In the genomic region with DNA sequence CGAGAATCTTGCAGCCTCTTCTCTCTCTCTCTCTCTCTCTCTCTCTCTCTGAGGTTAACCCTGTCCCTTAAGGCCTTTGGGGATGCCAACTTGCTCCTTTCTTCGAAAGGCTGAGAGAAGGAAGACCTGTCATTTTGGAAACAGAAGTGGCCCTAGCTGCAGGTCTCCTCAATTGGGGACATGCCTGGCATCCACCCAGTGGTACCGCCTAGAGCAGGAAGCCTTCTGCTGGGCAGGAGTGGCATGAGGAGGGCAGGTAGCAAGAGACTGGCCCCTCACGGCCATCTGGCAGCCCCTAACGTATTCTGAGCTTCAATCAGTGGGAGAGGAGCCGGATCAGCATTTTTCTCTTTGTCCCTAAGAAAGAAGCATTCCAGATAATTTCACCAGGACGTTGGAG, we compare ENCODE assay signal across 27 mouse cellular contexts.
"Had no signal": no experiment of that assay in that cellular context is flagged by ENCODE, and none has a peak within 500 bp of the region (broad histone marks: within the 10 kb centered on the region; RNA-seq: fewer than 3 reads in every experiment).

No protein-coding gene starts in this region.

- H3K9me3 ChIP-seq: heart, embryonic 10.5 days; heart, embryonic 12.5 days; hindbrain, embryonic 10.5 days; hindbrain, embryonic 12.5 days; intestine, embryonic 15.5 days; limb, embryonic 10.5 days; limb, embryonic 12.5 days; liver, embryonic 13.5 days had no signal

- H3K9ac ChIP-seq: heart, embryonic 12.5 days; hindbrain, embryonic 12.5 days; hindbrain, embryonic 14.5 days; intestine, embryonic 15.5 days; limb, embryonic 12.5 days; liver, embryonic 13.5 days had no signal

- H3K4me2 ChIP-seq: heart, embryonic 12.5 days; hindbrain, embryonic 12.5 days; hindbrain, embryonic 14.5 days; intestine, embryonic 15.5 days; limb, embryonic 12.5 days; liver, embryonic 11.5 days; liver, embryonic 13.5 days had no signal

- H3K4me3 ChIP-seq: gastrocnemius, adult 2 months; heart, embryonic 10.5 days; heart, embryonic 12.5 days; hindbrain, embryonic 10.5 days; hindbrain, embryonic 12.5 days; intestine, embryonic 15.5 days; layer of hippocampus, adult 2 months; left cerebral cortex, adult 2 months; limb, embryonic 10.5 days; limb, embryonic 12.5 days; liver, embryonic 13.5 days had no signal

- H3K36me3 ChIP-seq: heart, embryonic 10.5 days; heart, embryonic 12.5 days; hindbrain, embryonic 10.5 days; hindbrain, embryonic 12.5 days; intestine, embryonic 15.5 days; limb, embryonic 10.5 days; limb, embryonic 12.5 days; liver, embryonic 13.5 days had no signal

- H3K27me3 ChIP-seq: hindbrain, embryonic 12.5 days had no signal

- H3K27ac ChIP-seq: gastrocnemius, adult 2 months; heart, embryonic 10.5 days; hindbrain, embryonic 10.5 days; hindbrain, embryonic 12.5 days; hindbrain, embryonic 14.5 days; intestine, embryonic 15.5 days; layer of hippocampus, adult 2 months; left cerebral cortex, adult 2 months; limb, embryonic 10.5 days; limb, embryonic 12.5 days; liver, embryonic 13.5 days had no signal

- DNase-seq: gastrocnemius, adult 2 months; gastrocnemius, postnatal 10 days; gastrocnemius, postnatal 25 days; heart, adult 18-20 months; heart, postnatal 10 days; heart, postnatal 4 days; kidney, adult 18-20 months; kidney, adult 8-10 months; kidney, postnatal 10 days; kidney, postnatal 25 days; kidney, postnatal 4 days; liver; liver, embryonic 13.5 days had no signal

- ATAC-seq: hindbrain, embryonic 16.5 days; inflammation-experienced regulatory T-cells, adult 6 months; intestine, embryonic 15.5 days; intestine, postnatal 0 days had no signal

- H3K4me1 ChIP-seq: hindbrain, embryonic 10.5 days; hindbrain, embryonic 12.5 days; intestine, embryonic 15.5 days; limb, embryonic 12.5 days; liver, embryonic 13.5 days had no signal
